Comparison of ENCODE assay signal across 9 mouse cellular contexts in genomic region chr11:69552622-69553340, GRCm38 (mm10). TPM values are rescaled to one million over a fixed set of nuclear protein-coding genes. Genes with fewer than 3 reads are reported as not detected.
DNase-seq lines count a peak whose midpoint lies in the region; ATAC-seq lines count a peak whose summit lies in the region.
"Had no signal": no experiment of that assay in that cellular context is flagged by ENCODE, and none has a peak within 500 bp of the region (broad histone marks: within the 10 kb centered on the region; RNA-seq: fewer than 3 reads in every experiment).

No protein-coding gene starts in this region.

- DNase-seq in layer of hippocampus, adult 11-12 months (ENCODE audit: low spot score) = peak; percentile 67
- no peak for DNase-seq in layer of hippocampus, adult 9-10 months (ENCODE audit: low spot score)
- DNase-seq in frontal cortex, postnatal 14 days (ENCODE audit: low spot score in 2 of 2) = peak; percentile 60 to 62
- DNase-seq in thymus, postnatal 10 days (ENCODE audit: low spot score in 2 of 2) = peak; percentile 46 to 48
- no peak for DNase-seq in kidney, postnatal 14 days

- no peak overlapping the region for H3K27ac ChIP-seq in limb, embryonic 13.5 days
- H3K27ac ChIP-seq: embryonic facial prominence, embryonic 15.5 days had no signal

- peaks cover 42% of the 10 kb centered on the region for H3K4me1 ChIP-seq in limb, embryonic 13.5 days

- 27% methylated on average over 14 of the region's 14 CpGs for WGBS in limb, embryonic 13.5 days

- H3K9me3 ChIP-seq in limb, embryonic 13.5 days = no peaks in the 10 kb centered on the region
- H3K9me3 ChIP-seq: embryonic facial prominence, embryonic 15.5 days had no signal

- 0 out of 2 replicates have a peak, but pooled peaks have one; percentile 20 for ATAC-seq in limb, embryonic 13.5 days (ENCODE audit: low FRiP score, low read depth)
- no peak for ATAC-seq in megakaryocyte progenitor cell, adult 5-6 weeks (replicated peaks; ENCODE audit: poor library complexity)
- no peak for ATAC-seq in inflammation-experienced regulatory T-cells, adult 6 months

- no peak overlapping the region for H3K9ac ChIP-seq in limb, embryonic 13.5 days
- H3K9ac ChIP-seq: embryonic facial prominence, embryonic 15.5 days had no signal

- peaks cover 30% of the 10 kb centered on the region for H3K36me3 ChIP-seq in limb, embryonic 13.5 days

- H3K4me2 ChIP-seq in limb, embryonic 13.5 days (replicated peaks) = 0 out of 2 replicates have a peak overlapping the region, but pooled peaks have one; percentile 11
- H3K4me2 ChIP-seq: embryonic facial prominence, embryonic 15.5 days had no signal

- peaks cover 9% of the 10 kb centered on the region for H3K27me3 ChIP-seq in limb, embryonic 13.5 days
- H3K27me3 ChIP-seq: embryonic facial prominence, embryonic 15.5 days had no signal

- H3K4me3 ChIP-seq in limb, embryonic 13.5 days = no peak overlapping the region
- H3K4me3 ChIP-seq: embryonic facial prominence, embryonic 15.5 days had no signal

RNA-seq across cellular contexts. Expression of gene Dnah2, which starts 3.9 kb away (rescaled TPM):
- 2.2 and 2.4 TPM in 2 replicates for polyA plus RNA-seq in limb, embryonic 13.5 days (2015; fragmentation: Nextera tagmentation; extraction: Ambion mirVana)
- total RNA-seq in megakaryocyte progenitor cell, adult 5-6 weeks (2015) = 0.07 TPM in 1 of 2 replicates, not detected in the other
- total RNA-seq in megakaryocyte progenitor cell, adult 5-6 weeks (2017) = under 0.01 TPM in 1 of 2 replicates, not detected in the other
- polyA plus RNA-seq in inflammation-experienced regulatory T-cells, adult 6 months (2017; shearing (Covaris generic)) = under 1 TPM in 1 of 3 experiments, not detected in 2; 0.21 TPM

RNA-seq across cellular contexts. Expression of gene Efnb3, which starts 7.2 kb away (rescaled TPM):
- 45.8 and 47.6 TPM in 2 replicates for polyA plus RNA-seq in limb, embryonic 13.5 days (2015; fragmentation: Nextera tagmentation; extraction: Ambion mirVana)
- 0.15 TPM in 1 of 2 replicates, not detected in the other for total RNA-seq in megakaryocyte progenitor cell, adult 5-6 weeks (2015)
- total RNA-seq in megakaryocyte progenitor cell, adult 5-6 weeks (2017) = 0.24 and 0.33 TPM in 2 replicates
- under 1 TPM in 2 of 3 experiments, not detected in 1; 0.11 to 0.22 TPM for polyA plus RNA-seq in inflammation-experienced regulatory T-cells, adult 6 months (2017; shearing (Covaris generic))

RNA-seq across cellular contexts. Expression of gene Wrap53, which starts 27.3 kb away (rescaled TPM):
- polyA plus RNA-seq in limb, embryonic 13.5 days (2015; fragmentation: Nextera tagmentation; extraction: Ambion mirVana) = 28.3 and 31.0 TPM in 2 replicates
- 16.2 and 18.3 TPM in 2 replicates for total RNA-seq in megakaryocyte progenitor cell, adult 5-6 weeks (2015)
- total RNA-seq in megakaryocyte progenitor cell, adult 5-6 weeks (2017) = 6.2 and 6.9 TPM in 2 replicates
- polyA plus RNA-seq in inflammation-experienced regulatory T-cells, adult 6 months (2017; shearing (Covaris generic)) = 10 to 100 TPM; 22.0 to 32.2 (median 25.7) TPM

RNA-seq across cellular contexts. Expression of gene Trp53, which starts 27.4 kb away (rescaled TPM):
- 158 and 161 TPM in 2 replicates for polyA plus RNA-seq in limb, embryonic 13.5 days (2015; fragmentation: Nextera tagmentation; extraction: Ambion mirVana)
- 124 and 173 TPM in 2 replicates for total RNA-seq in megakaryocyte progenitor cell, adult 5-6 weeks (2015)
- total RNA-seq in megakaryocyte progenitor cell, adult 5-6 weeks (2017) = 65.1 and 65.6 TPM in 2 replicates
- polyA plus RNA-seq in inflammation-experienced regulatory T-cells, adult 6 months (2017; shearing (Covaris generic)) = 100 to 1,000 TPM; 193 to 355 (median 324) TPM

RNA-seq across cellular contexts. Expression of gene Atp1b2, which starts 53.0 kb away (rescaled TPM):
- polyA plus RNA-seq in limb, embryonic 13.5 days (2015; fragmentation: Nextera tagmentation; extraction: Ambion mirVana) = 5.7 and 6.0 TPM in 2 replicates
- total RNA-seq in megakaryocyte progenitor cell, adult 5-6 weeks (2015) = 19.6 and 44.5 TPM in 2 replicates
- total RNA-seq in megakaryocyte progenitor cell, adult 5-6 weeks (2017) = 2.0 and 4.0 TPM in 2 replicates
- under 1 TPM in 1 of 3 experiments, not detected in 2; 0.17 TPM for polyA plus RNA-seq in inflammation-experienced regulatory T-cells, adult 6 months (2017; shearing (Covaris generic))

Comparison
In these comparisons a context has a peak if more than half of its experiments do, and no peak if none do; other contexts are left out.
1. DNase-seq: peak in layer of hippocampus, adult 11-12 months (single experiment), frontal cortex, postnatal 14 days (2 of 2) and thymus, postnatal 10 days (2 of 2); none in layer of hippocampus, adult 9-10 months (single experiment) and kidney, postnatal 14 days (single experiment).
2. RNA of gene Efnb3, which starts 7.2 kb away (polyA plus RNA-seq): 45.8 to 47.6 TPM in limb, embryonic 13.5 days; 0.11 to 0.22 TPM in inflammation-experienced regulatory T-cells, adult 6 months; every median in the first group is over 10 times any median in the second.